Mouse (Mus musculus): Measurements from ENCODE around the gene Nat8f2.
"Not testable (repeated sequence)": the region's sequence is repeated elsewhere in the genome, so short reads cannot be mapped to it uniquely, and the experiment has no call there.

The Nat8f2 gene
- long read RNA-seq, experiment 1, result 0 reads
- long read RNA-seq, experiment 2, result 0 reads

- intact Hi-C loops (cut with DNase I), result not testable (repeated sequence)
Observed at GRCm38 (mm10) chr6:85869006-85869405, at the start of gene Nat8f2. Gene Nat8f2 (minus strand): TSS chr6:85869158.

DNA sequence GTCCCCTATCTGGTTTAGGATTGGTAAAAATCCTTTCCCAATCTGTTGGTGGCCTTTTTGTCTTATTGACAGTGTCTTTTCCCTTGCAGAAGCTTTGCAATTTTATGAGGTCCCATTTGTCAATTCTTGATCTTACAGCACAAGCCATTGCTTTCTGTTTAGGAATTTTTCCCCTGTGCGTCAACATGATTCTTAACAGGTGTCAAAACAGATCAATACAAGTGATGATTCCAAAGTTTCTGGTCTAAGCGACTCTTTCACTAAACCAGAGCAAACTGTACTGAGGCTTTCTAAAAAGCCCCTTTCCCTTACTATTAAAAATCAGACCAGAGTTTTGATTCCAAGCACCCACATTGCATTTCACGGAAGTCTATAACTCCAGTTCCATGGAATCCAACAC is 49.4 kb upstream of the Nat8f2 start:
- intact Hi-C loops (cut with DNase I), result loop anchor here (5.0 kb wide), 1 partner anchor 39 kb away; no protein-coding TSS in a partner anchor

GRCm38 (mm10) chr6:85916596-85916995 is 47.6 kb upstream of the Nat8f2 start:
- intact Hi-C loops (cut with DNase I), result loop anchor here (5.0 kb wide), 1 partner anchor 41 kb away; no protein-coding TSS in a partner anchor

DNA sequence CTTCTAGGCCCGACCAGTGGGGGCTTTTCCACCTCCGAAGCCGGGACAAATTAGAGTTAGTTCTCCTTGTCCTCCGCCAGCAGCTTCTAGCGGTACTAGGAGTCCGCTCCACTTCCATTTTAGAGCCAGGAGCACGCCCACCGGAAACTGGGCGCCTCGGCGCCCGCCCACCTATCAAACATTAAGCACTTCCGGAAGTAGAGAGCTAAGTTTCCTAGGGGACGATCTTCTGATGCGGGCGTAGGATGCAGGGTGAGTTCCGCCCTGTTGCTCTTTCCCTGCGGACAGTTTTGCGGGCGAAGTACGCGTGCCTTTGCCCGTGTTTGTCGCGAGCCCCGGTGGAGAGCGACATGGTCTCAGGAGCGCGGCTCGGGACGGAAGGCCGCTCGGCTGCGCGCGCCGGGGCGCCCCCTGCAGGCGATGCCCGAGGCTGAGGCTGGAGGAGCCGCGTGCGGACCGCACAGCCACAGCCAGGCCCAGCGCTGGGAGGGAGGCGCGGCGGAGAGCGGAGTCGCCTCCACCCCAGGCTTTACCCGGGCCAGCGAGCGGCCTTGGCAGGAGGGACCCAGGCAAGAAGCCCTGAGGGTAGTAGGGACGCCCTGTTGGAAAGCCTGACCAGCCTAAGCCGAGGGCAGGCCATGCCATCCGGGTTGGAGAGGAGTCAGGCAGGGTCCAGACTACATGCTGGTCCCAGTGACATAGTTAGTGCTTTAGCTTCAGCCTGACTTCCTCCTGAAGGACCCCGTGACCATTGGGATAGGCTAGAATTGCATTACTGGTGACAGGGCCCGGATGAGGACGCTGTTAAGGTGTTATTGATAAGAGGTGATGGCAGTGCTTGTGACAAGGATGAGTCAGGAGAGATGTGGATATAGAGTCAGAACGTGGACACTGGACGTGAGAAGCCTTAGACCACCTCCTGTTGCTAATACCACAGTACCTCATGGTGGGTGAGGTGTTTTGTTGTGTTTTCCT is 46.9 kb upstream of the Nat8f2 start, which contains the start of gene Nat8f1:
Nat8f1 (minus strand) TSS at position 149 of the 975 bp plus-strand sequence.
- intact Hi-C loops (cut with DNase I), result loop anchor here (5.0 kb wide), 1 partner anchor 41 kb away; no protein-coding TSS in a partner anchor

GRCm38 (mm10) chr6:85915141-85915538 is 46.2 kb upstream of the Nat8f2 start:
- intact Hi-C loops (cut with DNase I), result loop anchor here (5.0 kb wide), 1 partner anchor 42 kb away; no protein-coding TSS in a partner anchor

DNA sequence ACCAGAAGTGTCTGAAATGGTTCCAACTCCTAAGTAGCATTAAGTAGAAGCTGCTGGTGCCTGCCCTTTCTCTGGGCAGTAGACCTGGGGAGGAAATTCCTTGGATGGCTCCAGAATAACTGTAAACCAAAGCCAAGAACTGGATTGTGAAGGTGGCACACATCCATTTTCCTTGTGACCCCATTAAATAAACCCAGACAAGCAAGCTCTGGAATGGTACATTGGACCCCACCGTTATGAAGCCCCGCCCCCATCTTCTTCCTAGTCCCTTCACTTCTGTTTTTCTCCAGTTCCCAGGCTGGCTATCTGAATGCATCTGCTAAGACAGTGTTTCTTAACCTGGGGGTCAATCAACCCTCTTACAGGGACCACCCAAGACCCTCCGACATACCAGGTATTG is 42.6 kb upstream of the Nat8f2 start, which contains the start of gene Tprkb:
Tprkb (plus strand) TSS at position 279 of the 400 bp plus-strand sequence.
- intact Hi-C loops (cut with DNase I), result no loop called here

GRCm38 (mm10) chr6:85909704-85910103 is 40.7 kb upstream of the Nat8f2 start:
- intact Hi-C loops (cut with DNase I), result no loop called here

DNA sequence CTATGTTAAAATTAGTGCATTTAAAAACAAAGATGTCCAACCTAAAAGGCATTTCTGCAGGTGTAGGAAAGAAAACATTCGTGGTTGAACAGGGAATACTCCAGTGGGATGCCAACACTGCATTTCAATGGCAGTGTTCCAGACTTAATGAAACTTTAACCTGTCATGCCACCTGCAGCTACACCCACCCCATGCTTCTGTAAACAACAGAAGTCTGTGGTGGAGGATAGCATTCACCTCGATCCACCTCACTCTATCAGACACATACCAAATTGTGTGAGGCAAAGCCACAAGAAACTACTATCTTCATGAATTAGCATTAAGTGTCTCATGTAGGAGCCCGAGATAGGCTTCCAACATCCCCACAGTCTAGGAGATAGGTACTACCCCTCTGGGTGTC is 39.4 kb upstream of the Nat8f2 start:
- intact Hi-C loops (cut with DNase I), result no loop called here

- intact Hi-C loops (cut with DNase I), result not testable (repeated sequence)
Observed at GRCm38 (mm10) chr6:85906911-85907351, 38.0 kb upstream of the Nat8f2 start.

GRCm38 (mm10) chr6:85904642-85905061 is 35.7 kb upstream of the Nat8f2 start, which contains the start of gene Nat8f4:
Gene Nat8f4 (minus strand): TSS chr6:85904884.
- intact Hi-C loops (cut with DNase I), result not testable (repeated sequence)

- intact Hi-C loops (cut with DNase I), result no loop called here
Observed at GRCm38 (mm10) chr6:85902303-85902702, 33.3 kb upstream of the Nat8f2 start.

DNA sequence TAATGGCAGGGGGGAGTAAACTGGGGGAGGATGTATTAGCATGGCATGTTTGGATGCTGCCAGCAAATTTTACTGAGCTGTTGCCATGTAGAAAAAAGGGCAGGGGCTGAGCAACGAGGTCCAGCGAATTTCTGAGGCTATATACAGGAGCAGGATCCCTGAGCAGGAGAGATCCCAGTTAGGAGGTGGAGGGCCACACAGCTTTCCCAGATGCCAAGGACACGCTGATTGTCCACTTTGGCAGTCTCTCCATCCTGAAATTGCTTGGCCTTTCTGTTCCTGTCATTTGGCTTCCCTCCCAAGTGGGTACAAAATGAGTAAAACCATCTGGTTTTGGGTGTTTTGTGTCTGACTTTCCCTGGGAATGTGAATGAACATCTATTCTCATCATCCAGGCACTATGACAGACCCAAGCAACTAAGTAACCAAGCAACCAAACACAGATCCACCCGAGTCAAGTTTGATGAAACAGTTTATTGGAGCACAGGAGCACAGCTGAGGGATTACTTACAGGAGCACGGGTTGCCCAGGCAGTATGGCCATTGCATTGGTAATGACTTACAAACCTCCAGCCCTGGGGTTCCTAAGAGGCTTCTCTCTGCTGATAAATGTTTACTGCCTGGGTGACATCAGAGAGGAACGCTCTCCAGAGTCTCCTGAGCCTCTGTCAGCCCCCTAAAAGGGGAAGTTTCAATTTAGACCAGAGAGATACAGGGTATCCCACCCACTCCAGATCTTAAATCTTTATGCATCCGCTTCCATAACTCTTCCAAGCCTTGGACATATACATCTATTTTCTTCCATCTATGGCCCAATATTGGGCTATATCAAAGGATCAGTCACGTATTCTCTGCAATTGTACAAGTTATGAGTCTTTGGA is 29.9 kb upstream of the Nat8f2 start:
- intact Hi-C loops (cut with DNase I), result loop anchor here (5.0 kb wide), 2 partner anchors 67 to 108 kb away; partner anchors contain the start of gene Nat8

DNA sequence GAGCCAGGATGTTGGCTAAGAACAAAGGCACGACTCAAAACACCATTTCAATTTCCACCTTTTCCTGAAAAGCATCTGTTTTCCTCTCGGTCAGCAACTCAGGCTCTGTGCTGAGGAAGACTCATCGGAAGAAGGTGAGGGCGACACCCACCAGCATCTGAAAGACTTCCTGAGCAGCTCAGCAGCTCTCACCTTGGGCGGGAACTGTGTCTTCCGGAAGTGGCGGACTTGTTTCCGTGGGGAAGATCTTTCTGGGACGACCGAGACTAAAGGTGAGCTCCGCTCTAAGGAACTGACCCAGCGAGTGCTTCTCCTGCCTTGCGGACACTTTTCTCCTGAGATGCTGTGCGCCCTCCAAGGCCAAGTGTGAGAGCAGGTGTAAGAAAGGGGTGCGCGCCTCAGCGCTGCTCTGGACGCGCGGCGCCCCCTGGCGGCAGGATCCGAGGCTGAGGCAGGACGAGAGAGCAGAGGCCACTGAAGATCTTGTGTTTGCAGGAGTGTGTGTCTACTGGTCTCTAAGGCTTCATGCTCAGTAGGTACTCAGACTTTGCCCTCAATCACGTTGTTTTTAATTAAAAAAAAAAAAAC is 26.2 kb upstream of the Nat8f2 start:
- intact Hi-C loops (cut with DNase I), result loop anchor here (5.0 kb wide), 2 partner anchors 63 to 112 kb away; partner anchors contain the start of gene Nat8

DNA sequence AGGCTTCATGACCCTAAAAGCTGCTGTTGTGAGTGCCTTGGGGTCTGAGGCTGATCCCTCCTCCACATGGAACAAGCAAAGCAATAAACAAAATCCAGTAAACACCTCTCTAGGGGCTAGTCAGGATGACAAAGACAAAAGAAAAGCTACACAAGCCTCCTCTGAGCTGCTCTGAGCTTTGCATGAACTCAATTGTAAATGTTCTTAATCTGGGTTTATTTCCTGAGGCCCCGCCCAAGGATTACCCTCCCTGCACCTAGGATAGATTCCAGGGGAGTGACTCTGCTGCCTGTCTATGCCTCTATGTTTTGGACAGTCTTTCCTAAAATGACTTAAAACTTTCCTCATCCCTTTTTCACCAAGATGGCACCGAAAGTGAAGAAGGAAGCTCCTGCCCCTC is 20.0 kb upstream of the Nat8f2 start:
- intact Hi-C loops (cut with DNase I), result no loop called here

GRCm38 (mm10) chr6:85884311-85884710 is 15.4 kb upstream of the Nat8f2 start:
- intact Hi-C loops (cut with DNase I), result no loop called here

DNA sequence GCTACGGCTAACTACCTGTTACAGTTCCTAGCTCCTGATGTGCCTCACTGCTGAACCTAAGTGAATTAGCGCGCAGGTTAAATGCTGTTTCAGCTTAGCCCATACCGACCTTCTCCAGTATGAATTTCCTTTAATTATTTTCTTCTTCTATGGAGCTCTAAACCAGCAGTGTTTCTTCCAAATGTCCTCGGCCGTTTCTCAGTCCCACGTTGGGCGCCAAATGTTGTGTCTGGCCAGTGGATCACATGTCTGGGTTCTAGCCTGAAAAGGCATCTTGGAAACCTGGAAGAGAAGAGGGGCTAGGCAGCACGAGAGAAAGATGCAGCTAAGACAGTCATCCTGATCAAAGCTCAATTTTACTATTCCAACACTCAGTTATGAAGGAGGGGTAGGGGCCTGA is 14.3 kb upstream of the Nat8f2 start:
- intact Hi-C loops (cut with DNase I), result not testable (repeated sequence)

DNA sequence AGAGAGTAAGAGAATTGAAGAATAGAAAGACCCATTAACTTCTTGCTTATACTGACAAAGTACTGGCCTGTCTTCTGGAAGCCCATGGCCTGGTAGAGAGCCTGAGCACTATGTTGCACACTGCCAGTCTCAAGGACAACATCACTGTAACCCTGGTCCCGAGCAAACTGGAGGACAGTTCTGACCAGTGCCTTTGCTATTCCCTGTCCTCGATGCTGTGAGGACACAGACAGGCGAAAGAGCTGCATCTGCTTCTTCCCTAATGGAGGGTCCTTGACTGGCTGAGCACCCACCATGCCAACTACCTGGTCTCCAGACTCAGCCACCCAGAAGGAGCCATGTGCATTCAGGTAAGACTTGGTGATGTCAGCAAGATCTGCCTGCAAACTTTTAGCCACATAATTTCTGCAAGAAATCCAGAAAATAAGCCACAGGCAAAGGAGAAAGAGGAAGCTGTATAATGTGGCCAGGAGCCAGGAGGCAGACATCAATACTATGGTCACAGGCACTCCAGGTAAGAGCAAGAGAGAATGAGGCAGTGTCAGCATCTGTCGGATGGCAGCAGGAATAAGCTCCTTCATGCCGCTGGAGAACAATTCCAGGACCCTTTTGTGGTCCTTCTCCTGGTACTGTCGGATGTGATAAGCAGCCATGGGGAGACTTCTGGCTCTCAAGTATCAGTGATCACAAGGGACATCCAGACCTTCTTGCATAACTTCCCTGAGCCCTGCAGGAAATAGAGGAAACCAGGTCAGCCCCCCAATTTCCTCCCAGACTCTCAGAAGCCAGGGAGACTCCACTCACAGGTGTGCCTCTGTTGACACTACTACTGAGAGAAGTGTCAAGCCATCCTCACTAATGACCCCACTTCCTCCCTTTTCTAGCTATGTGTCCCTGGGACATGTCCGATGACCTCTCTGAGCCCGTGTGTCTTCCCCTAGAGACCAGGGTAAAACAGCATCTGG is 950 bp downstream of the Nat8f2 start:
- intact Hi-C loops (cut with DNase I), result no loop called here

DNA sequence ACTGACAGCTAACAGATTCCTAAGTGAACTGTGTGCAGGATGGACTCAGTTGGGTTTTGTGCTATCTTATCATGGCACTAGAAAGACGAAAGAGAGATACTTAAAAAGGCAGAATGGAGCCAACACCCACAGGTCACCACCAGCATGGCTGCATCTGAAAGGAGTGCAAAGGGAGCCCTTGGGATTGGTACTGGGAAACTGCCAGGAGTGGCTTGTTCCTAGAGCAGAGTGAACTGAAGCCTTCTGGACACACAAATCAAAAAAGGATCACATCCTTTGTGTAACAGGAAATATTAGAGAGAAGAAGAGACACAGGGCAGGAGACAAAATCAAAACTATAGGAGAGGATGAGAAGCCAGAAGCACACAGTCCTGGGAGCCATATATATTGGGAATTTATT is 2.0 kb downstream of the Nat8f2 start:
- intact Hi-C loops (cut with DNase I), result not testable (repeated sequence)

GRCm38 (mm10) chr6:85866166-85866565 is 2.8 kb downstream of the Nat8f2 start:
- intact Hi-C loops (cut with DNase I), result not testable (repeated sequence)
